ENCODE assay signal across 8 mouse cellular contexts in the genomic region with DNA sequence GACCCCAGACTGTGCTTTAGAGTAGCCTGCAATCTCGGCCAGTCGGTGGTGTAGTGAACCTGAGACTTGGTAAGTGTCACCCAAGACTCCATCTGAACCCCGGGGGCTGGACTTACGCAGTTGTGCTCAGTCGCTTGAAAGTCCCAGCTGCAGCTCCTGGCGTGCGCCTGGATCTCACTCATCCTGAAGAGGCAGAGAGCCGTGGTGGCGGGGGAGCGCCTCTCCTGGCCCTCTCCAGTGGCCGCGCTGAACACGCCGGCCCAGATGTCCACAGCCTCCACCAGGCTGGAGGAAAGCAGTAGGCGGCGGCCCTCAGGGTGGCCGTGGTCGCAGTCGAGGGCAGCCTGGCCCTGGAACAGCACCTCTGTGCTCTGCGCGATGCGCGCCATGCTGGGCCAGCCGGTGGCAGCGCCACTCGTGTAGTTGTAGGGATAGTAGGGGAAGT. TPM values are rescaled to one million over a fixed set of nuclear protein-coding genes. Genes with fewer than 3 reads are reported as not detected.
DNase-seq lines count a peak whose midpoint lies in the region; ATAC-seq and TF ChIP-seq lines count a peak whose summit lies in the region.

No protein-coding gene starts in this region.

- under 1% methylated on average over 26 of the region's 26 CpGs for WGBS in liver, embryonic 12.5 days (ENCODE audit: insufficient replicate concordance)

- H3K27me3 ChIP-seq in liver, embryonic 12.5 days (replicated peaks) = peaks cover 66% of the 10 kb centered on the region

- H3K9ac ChIP-seq in liver, embryonic 12.5 days = peak overlapping the region; percentile 76

- H3K36me3 ChIP-seq in liver, embryonic 12.5 days = no peaks in the 10 kb centered on the region

- no peak for DNase-seq in layer of hippocampus, adult 2 months (ENCODE audit: low spot score in 2 of 2)
- DNase-seq in layer of hippocampus, adult 9-11 months = no peak
- peak; percentile 30 for DNase-seq in cerebellum, adult 8-10 months
- DNase-seq in frontal cortex, postnatal 14 days (ENCODE audit: low spot score in 2 of 2) = peak; percentile 41 to 51
- DNase-seq in induced T-regulatory cell, adult 2 months (ENCODE audit: low read depth) = peak; percentile 61
- DNase-seq in neural tube, embryonic 10.5 days (ENCODE audit: extremely low spot score, low spot score) = peak; percentile 68
- DNase-seq in thymus, postnatal 4 days = peak; percentile 52

- peaks cover 80% of the 10 kb centered on the region for H3K4me1 ChIP-seq in liver, embryonic 12.5 days

- no peak for TF ChIP-seq CTCF in layer of hippocampus, adult 2 months (conservative IDR thresholded peaks at IDR 0.05)

- H3K27ac ChIP-seq in layer of hippocampus, adult 2 months = peak overlapping the region; percentile 91
- H3K27ac ChIP-seq in liver, embryonic 12.5 days = 0 out of 2 replicates have a peak overlapping the region, but pooled peaks have one; percentile 69

- H3K9me3 ChIP-seq in liver, embryonic 12.5 days (replicated peaks) = no peaks in the 10 kb centered on the region

- peak overlapping the region; percentile 98 for H3K4me2 ChIP-seq in liver, embryonic 12.5 days

- peak overlapping the region; percentile 81 for H3K4me3 ChIP-seq in layer of hippocampus, adult 2 months
- peak overlapping the region; percentile 76 for H3K4me3 ChIP-seq in liver, embryonic 12.5 days

- peak; percentile 33 for ATAC-seq in liver, embryonic 12.5 days

RNA-seq across cellular contexts. Expression of a gene that starts 1.2 kb away (rescaled TPM):
- total RNA-seq in layer of hippocampus, adult 2 months (2021) = 10 to 100 TPM; 32.5 to 33.9 TPM
- 3.9 and 4.4 TPM in 2 replicates for polyA plus RNA-seq in liver, embryonic 12.5 days (2016; fragmentation: Nextera tagmentation; extraction: Ambion mirVana)

Comparison
In these comparisons a context has a peak if more than half of its experiments do, and no peak if none do; other contexts are left out.
1. DNase-seq: peak in cerebellum, adult 8-10 months (single experiment), frontal cortex, postnatal 14 days (2 of 2), induced T-regulatory cell, adult 2 months (single experiment), neural tube, embryonic 10.5 days (single experiment) and thymus, postnatal 4 days (single experiment); none in layer of hippocampus, adult 2 months (0 of 2) and layer of hippocampus, adult 9-11 months (single experiment).